Mouse (Mus musculus) ES-Bruce4 (cell line): ENCODE measurements around the gene Ackr3.

Source experiments
- CTCF ChIP-seq: IDR thresholded peaks from one replicate; pipeline ENCODE4 v1.8.1; 2011; ENCODE audit warnings: low read depth, low read length
- EP300 ChIP-seq: IDR thresholded peaks from 2 replicates; pipeline ENCODE4 v1.6.1; 2011; ENCODE audit warnings: low read depth, low read length; ENCODE audit not compliant: insufficient read depth
- POLR2A ChIP-seq: IDR thresholded peaks from one replicate; pipeline ENCODE4 v1.8.1; 2011; ENCODE audit warnings: low read length; ENCODE audit not compliant: insufficient read depth

DNA sequence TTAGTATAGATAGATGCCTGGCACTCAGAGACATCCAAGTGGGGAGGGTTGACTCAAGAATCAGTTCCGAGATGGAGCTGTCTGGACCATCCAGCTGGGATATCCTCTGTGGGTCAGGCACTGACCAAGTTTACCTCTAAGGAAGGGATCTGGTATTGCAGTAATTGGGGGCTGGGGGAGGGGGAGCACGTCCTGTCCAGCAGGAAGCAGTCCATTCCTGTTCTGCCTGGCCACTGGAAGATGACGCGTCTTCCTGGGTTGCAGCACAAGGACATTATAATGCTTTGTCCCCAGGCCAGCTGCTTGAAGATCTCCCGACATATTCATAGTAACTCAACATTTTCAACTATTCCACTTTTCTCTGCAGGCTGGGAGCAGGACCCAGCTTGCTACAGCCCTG is 2.5 kb upstream of the Ackr3 start:
- TF ChIP-seq EP300: no peak
- no peak for TF ChIP-seq CTCF
- no peak for TF ChIP-seq POLR2A
